Mouse (Mus musculus): ENCODE results near the gene Snap47. TPM values are rescaled to one million over a fixed set of nuclear protein-coding genes. Genes with fewer than 3 reads are reported as not detected.
"Not testable (repeated sequence)": the region's sequence is repeated elsewhere in the genome, so short reads cannot be mapped to it uniquely, and the experiment has no call there.

Snap47 gene
- polyA plus RNA-seq, 1 experiment from 2014 or later, result 144 TPM

DNA sequence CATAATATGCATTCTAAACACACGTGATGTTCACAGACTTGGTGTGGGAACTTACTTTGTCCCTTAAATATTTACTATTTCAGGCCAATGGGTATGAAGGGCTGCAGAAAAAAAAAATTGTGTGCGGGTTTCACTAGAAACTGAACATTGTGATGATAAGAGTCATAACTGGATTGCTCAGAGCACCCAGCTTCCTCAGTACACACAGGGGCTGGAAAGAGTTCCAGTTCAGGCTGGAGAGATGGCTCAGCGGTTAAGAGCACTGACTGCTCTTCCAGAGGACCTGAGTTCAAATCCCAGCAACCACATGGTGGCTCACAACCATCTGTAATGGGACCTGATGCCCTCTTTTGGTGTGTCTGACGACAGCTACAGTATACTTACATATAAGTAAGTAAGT lies 83.0 kb downstream of the Snap47 start:
- H3K4me3 ChIP-seq (ENCODE audit: low read depth, low read length); H3K4me2 ChIP-seq; H3K4me1 ChIP-seq (ENCODE audit: control insufficient read depth, insufficient read depth, low read length); H3K36me3 ChIP-seq (ENCODE audit: control insufficient read depth, insufficient read depth, low read length); DNase-seq (ENCODE audit: low spot score, missing footprints); ATAC-seq (ENCODE audit: low FRiP score); H3K9me3 ChIP-seq (ENCODE audit: control insufficient read depth, low read length); H3K9ac ChIP-seq (ENCODE audit: low read length); H3K27me3 ChIP-seq (ENCODE audit: control insufficient read depth, insufficient read depth, low read length); H3K27ac ChIP-seq (ENCODE audit: low read depth, low read length): not testable (repeated sequence)
- WGBS, result 80% methylated on average over 4 of the region's 4 CpGs

DNA sequence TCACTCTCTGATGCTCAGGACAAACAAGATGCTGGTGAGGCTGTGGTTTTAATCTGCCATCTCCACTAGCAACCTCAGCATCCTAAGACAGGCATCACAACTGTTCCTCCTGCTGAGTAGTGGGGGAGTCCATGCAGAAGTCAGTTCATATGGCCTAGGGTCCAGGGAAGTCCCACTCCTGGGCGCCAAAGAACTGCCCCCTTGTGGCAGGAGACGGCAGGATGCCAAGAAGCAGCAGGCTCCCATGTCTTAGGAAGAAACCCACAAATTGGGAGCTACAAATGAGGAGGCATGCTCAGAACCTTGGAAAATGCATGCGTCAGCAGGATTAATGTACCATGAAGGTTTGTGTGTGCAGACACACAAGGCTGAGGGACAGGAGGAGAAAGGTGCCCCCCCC lies 84.4 kb downstream of the Snap47 start:
- WGBS, result 34% methylated on average over 3 of the region's 3 CpGs
- Histone ChIP-seq H3K4me2 (no peak overlapping the region), H3K4me3 (ENCODE audit: low read depth, low read length) (no peak overlapping the region), H3K27me3 (ENCODE audit: control insufficient read depth, insufficient read depth, low read length) (no peaks in the 10 kb centered on the region), H3K36me3 (ENCODE audit: control insufficient read depth, insufficient read depth, low read length) (no peaks in the 10 kb centered on the region), H3K9ac (ENCODE audit: low read length) (no peak overlapping the region), H3K4me1 (ENCODE audit: control insufficient read depth, insufficient read depth, low read length) (no peaks in the 10 kb centered on the region), H3K9me3 (ENCODE audit: control insufficient read depth, low read length) (no peaks in the 10 kb centered on the region), H3K27ac (ENCODE audit: low read depth, low read length) (no peak overlapping the region)
- no peak for ATAC-seq (ENCODE audit: low FRiP score)
- peak; percentile 59 for DNase-seq (ENCODE audit: low spot score, missing footprints)

DNA sequence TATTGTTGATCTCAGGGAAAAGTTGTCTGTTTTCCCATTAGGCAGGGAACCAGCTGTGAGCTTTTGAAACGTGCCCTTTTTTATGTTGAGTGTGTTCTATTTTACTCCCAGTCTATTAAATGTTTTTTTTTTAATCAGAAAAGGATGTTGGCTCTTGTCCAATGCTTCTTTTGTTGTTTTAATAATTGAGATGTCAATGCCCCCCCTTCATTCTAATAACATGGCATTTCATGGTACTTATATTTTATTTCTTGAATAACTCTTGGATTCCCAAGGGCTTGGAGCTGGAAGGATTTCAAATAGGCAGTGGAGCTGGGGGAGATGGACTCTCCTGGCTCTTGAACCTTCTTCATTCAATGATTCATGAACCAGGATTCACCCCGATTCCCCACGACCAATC lies 85.0 kb downstream of the Snap47 start:
- 79% methylated on average over 3 of the region's 3 CpGs for WGBS

DNA sequence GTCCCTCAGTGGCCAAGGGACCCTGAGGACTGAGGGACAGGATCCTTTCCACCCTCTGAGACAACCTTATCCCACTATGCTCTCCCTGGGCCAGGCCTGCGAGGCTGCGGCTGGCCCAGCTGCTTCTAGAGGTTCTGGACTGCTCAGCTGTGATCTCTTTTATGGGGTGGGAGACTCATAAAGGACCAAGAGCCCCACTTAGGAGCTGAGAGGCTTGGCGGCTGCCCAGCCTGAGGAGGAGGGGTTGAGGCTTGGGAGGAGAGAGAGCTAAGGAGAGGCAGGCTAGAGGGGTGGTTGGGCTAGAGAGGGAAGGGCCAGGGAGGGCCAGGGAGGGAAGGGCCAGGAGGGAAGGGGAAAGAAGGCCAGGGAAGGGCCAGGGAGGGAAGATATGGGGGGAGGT lies 86.6 kb downstream of the Snap47 start:
- no peak for DNase-seq (ENCODE audit: low spot score, missing footprints)
- no peaks in the 10 kb centered on the region for H3K36me3 ChIP-seq (ENCODE audit: control insufficient read depth, insufficient read depth, low read length)
- H3K4me3 ChIP-seq (ENCODE audit: low read depth, low read length), result no peak overlapping the region
- no peaks in the 10 kb centered on the region for H3K27me3 ChIP-seq (ENCODE audit: control insufficient read depth, insufficient read depth, low read length)
- H3K9me3 ChIP-seq (ENCODE audit: control insufficient read depth, low read length), result no peaks in the 10 kb centered on the region
- no peak overlapping the region for H3K27ac ChIP-seq (ENCODE audit: low read depth, low read length)
- H3K9ac ChIP-seq (ENCODE audit: low read length), result no peak overlapping the region
- H3K4me1 ChIP-seq (ENCODE audit: control insufficient read depth, insufficient read depth, low read length), result no peaks in the 10 kb centered on the region
- 60% methylated on average over 3 of the region's 3 CpGs for WGBS
- ATAC-seq (ENCODE audit: low FRiP score), result no peak
- H3K4me2 ChIP-seq, result no peak overlapping the region

More for the DNA sequence above, 85.0 kb downstream of the Snap47 start:
- ATAC-seq (ENCODE audit: low FRiP score) (no peak), DNase-seq (ENCODE audit: low spot score, missing footprints) (no peak)
- Histone ChIP-seq H3K4me2 (no peak overlapping the region), H3K4me3 (ENCODE audit: low read depth, low read length) (no peak overlapping the region), H3K9me3 (ENCODE audit: control insufficient read depth, low read length) (no peaks in the 10 kb centered on the region), H3K9ac (ENCODE audit: low read length) (no peak overlapping the region), H3K27ac (ENCODE audit: low read depth, low read length) (no peak overlapping the region), H3K4me1 (ENCODE audit: control insufficient read depth, insufficient read depth, low read length) (no peaks in the 10 kb centered on the region), H3K27me3 (ENCODE audit: control insufficient read depth, insufficient read depth, low read length) (no peaks in the 10 kb centered on the region), H3K36me3 (ENCODE audit: control insufficient read depth, insufficient read depth, low read length) (no peaks in the 10 kb centered on the region)

DNA sequence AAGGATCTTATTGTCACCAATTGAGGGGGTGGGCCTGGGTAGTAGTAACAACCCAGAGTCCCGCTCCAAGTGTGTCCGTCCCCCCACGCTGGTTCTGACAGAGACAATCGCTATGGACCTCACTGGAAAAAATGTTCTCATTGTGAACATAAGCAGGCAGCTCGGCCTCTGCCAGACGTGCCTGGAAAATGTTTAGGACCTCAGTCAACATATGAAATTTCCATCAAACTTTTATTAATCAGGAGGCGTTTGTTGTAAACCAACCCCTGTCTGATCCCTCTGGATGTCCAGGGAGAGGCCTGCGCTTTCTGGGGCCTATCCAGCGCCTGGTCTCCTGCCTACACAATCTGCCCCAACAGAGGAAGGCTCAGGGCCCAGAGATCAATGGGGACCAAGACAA lies 87.0 kb downstream of the Snap47 start:
- H3K9me3 ChIP-seq (ENCODE audit: control insufficient read depth, low read length), result no peaks in the 10 kb centered on the region
- no peaks in the 10 kb centered on the region for H3K36me3 ChIP-seq (ENCODE audit: control insufficient read depth, insufficient read depth, low read length)
- no peak overlapping the region for H3K27ac ChIP-seq (ENCODE audit: low read depth, low read length)
- H3K4me2 ChIP-seq, result no peak overlapping the region
- H3K4me1 ChIP-seq (ENCODE audit: control insufficient read depth, insufficient read depth, low read length), result no peaks in the 10 kb centered on the region
- no peak overlapping the region for H3K9ac ChIP-seq (ENCODE audit: low read length)
- DNase-seq (ENCODE audit: low spot score, missing footprints), result no peak
- WGBS, result 87% methylated on average over 9 of the region's 9 CpGs
- no peak overlapping the region for H3K4me3 ChIP-seq (ENCODE audit: low read depth, low read length)
- no peaks in the 10 kb centered on the region for H3K27me3 ChIP-seq (ENCODE audit: control insufficient read depth, insufficient read depth, low read length)
- no peak for ATAC-seq (ENCODE audit: low FRiP score)

DNA sequence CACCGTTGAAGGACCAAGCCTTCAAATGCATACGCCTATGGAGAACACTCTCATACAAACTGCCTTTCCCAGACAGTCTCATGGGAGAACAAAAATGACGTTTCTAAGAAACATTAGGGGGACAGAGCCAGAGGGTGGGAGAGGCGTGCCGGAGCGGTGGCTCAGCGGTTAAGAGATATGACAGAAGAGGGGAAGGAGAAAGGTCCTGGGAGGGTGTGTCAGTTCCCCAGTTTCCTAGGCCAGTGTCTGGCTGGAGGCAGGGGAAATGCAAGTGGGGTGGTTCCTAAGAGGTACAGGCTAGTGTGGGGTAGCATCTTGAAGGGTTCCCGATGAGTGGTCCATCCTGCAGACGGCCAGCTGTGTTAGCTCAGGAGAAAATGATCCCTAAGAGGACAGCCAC lies 89.7 kb downstream of the Snap47 start:
- Histone ChIP-seq H3K36me3 (ENCODE audit: control insufficient read depth, insufficient read depth, low read length) (no peaks in the 10 kb centered on the region), H3K4me3 (ENCODE audit: low read depth, low read length) (no peak overlapping the region), H3K27ac (ENCODE audit: low read depth, low read length) (no peak overlapping the region), H3K4me2 (no peak overlapping the region), H3K4me1 (ENCODE audit: control insufficient read depth, insufficient read depth, low read length) (no peaks in the 10 kb centered on the region), H3K9ac (ENCODE audit: low read length) (no peak overlapping the region), H3K9me3 (ENCODE audit: control insufficient read depth, low read length) (no peaks in the 10 kb centered on the region), H3K27me3 (ENCODE audit: control insufficient read depth, insufficient read depth, low read length) (no peaks in the 10 kb centered on the region)
- WGBS, result 91% methylated on average over 9 of the region's 9 CpGs
- ATAC-seq (ENCODE audit: low FRiP score) (no peak), DNase-seq (ENCODE audit: low spot score, missing footprints) (no peak)

Other genes starting within 250 kb of the Snap47 start
- gene Mrpl55, start 248.7 kb downstream of the Snap47 start, polyA plus RNA-seq (2014; fragmentation: Nextera tagmentation; extraction: Ambion mirVana), result 88.7 and 93.3 TPM in 2 replicates
- 41.7 and 42.0 TPM in 2 replicates for gene 2310033P09Rik, start 242.9 kb downstream of the Snap47 start, polyA plus RNA-seq (2014; fragmentation: Nextera tagmentation; extraction: Ambion mirVana)
- 574 and 583 TPM in 2 replicates for gene Arf1, start 222.9 kb downstream of the Snap47 start, polyA plus RNA-seq (2014; fragmentation: Nextera tagmentation; extraction: Ambion mirVana)
- gene Wnt3a, start 160.4 kb downstream of the Snap47 start, polyA plus RNA-seq (2014; fragmentation: Nextera tagmentation; extraction: Ambion mirVana), result 1.4 and 2.0 TPM in 2 replicates
- 4.0 and 4.8 TPM in 2 replicates for gene Wnt9a, start 144.3 kb downstream of the Snap47 start, polyA plus RNA-seq (2014; fragmentation: Nextera tagmentation; extraction: Ambion mirVana)
- gene Prss38, start 75.5 kb downstream of the Snap47 start, polyA plus RNA-seq (2014; fragmentation: Nextera tagmentation; extraction: Ambion mirVana), result not detected in 2 replicates
- 12.4 and 14.3 TPM in 2 replicates for gene Jmjd4, start 1.1 kb downstream of the Snap47 start, polyA plus RNA-seq (2014; fragmentation: Nextera tagmentation; extraction: Ambion mirVana)
- gene Zfp867, start 21.3 kb upstream of the Snap47 start, polyA plus RNA-seq (2014; fragmentation: Nextera tagmentation; extraction: Ambion mirVana), result 11.4 and 11.9 TPM in 2 replicates
- gene Zkscan17, start 75.6 kb upstream of the Snap47 start, polyA plus RNA-seq (2014; fragmentation: Nextera tagmentation; extraction: Ambion mirVana), result 19.1 and 22.4 TPM in 2 replicates
- not detected in 2 replicates for gene Nlrp3, start 90.4 kb upstream of the Snap47 start, polyA plus RNA-seq (2014; fragmentation: Nextera tagmentation; extraction: Ambion mirVana)
- gene Olfr222, start 125.0 kb upstream of the Snap47 start, polyA plus RNA-seq (2014; fragmentation: Nextera tagmentation; extraction: Ambion mirVana), result not detected in 2 replicates
- not detected in 2 replicates for gene Olfr223, start 142.1 kb upstream of the Snap47 start, polyA plus RNA-seq (2014; fragmentation: Nextera tagmentation; extraction: Ambion mirVana)
- 55.9 and 69.5 TPM in 2 replicates for gene Mprip, start 210.1 kb upstream of the Snap47 start, polyA plus RNA-seq (2014; fragmentation: Nextera tagmentation; extraction: Ambion mirVana)